Mouse (Mus musculus) olfactory bulb, adult 2 months (tissue): ENCODE data around the gene Rgs6. TPM values are rescaled to one million over a fixed set of nuclear protein-coding genes. Genes with fewer than 3 reads are reported as not detected.

Experiments
- H3K27ac ChIP-seq: fragments of 200-500 bp; 2 replicates; pipeline ENCODE4 v1.5.1; 2012; ENCODE audit warnings: low read depth, low read length; ENCODE audit not compliant: insufficient read depth
- H3K4me1 ChIP-seq: fragments of 200-500 bp; 2 replicates; pipeline ENCODE4 v1.6.1; 2012; ENCODE audit warnings: low read length; ENCODE audit not compliant: control insufficient read depth, insufficient read depth
- H3K4me3 ChIP-seq: fragments of 200-500 bp; 2 replicates; pipeline ENCODE4 v1.5.1; 2012; ENCODE audit warnings: mild to moderate bottlenecking, low read depth, low read length, moderate library complexity; ENCODE audit not compliant: insufficient read depth
- CTCF ChIP-seq: fragments of 200-500 bp; IDR thresholded peaks from 2 replicates; pipeline ENCODE4 v1.5.1; 2012; ENCODE audit warnings: low read depth, mild to moderate bottlenecking, low read length, moderate library complexity; ENCODE audit not compliant: insufficient read depth
- POLR2A ChIP-seq: fragments of 200-500 bp; IDR thresholded peaks from 2 replicates; pipeline ENCODE4 v1.6.1; 2012; ENCODE audit warnings: mild to moderate bottlenecking, low read depth, low read length, moderate library complexity; ENCODE audit not compliant: insufficient read depth
- WGBS: fragments of 180-500 bp; shearing (Covaris S2); methylation state at CpG from one replicate; pipeline ENCODE4 v1.1.7; 2018; 5-methylcytosine and 5-hydroxymethylcytosine counted together
- polyA plus RNA-seq: library from polyadenylated mRNA; stranded (reverse); fragments of >200 nt; gene quantifications from 2 replicates; pipeline ENCODE4 v1.2.4, GENCODE M21; 2012; ENCODE audit warnings: low replicate concordance; ENCODE audit not compliant: missing spikeins, insufficient read depth, insufficient read length

Rgs6 gene
- polyA plus RNA-seq, 1 experiment = not detected

- Histone ChIP-seq H3K4me1 (peaks cover 12% of the 10 kb centered on the region), H3K27ac (no peak overlapping the region), H3K4me3 (no peak overlapping the region)
- TF ChIP-seq CTCF (no peak), POLR2A (no peak)
- 90% methylated on average over 6 of the region's 6 CpGs for WGBS
Measured at GRCm38 (mm10) chr12:83180561-83180960, 592.5 kb downstream of the Rgs6 start.

DNA sequence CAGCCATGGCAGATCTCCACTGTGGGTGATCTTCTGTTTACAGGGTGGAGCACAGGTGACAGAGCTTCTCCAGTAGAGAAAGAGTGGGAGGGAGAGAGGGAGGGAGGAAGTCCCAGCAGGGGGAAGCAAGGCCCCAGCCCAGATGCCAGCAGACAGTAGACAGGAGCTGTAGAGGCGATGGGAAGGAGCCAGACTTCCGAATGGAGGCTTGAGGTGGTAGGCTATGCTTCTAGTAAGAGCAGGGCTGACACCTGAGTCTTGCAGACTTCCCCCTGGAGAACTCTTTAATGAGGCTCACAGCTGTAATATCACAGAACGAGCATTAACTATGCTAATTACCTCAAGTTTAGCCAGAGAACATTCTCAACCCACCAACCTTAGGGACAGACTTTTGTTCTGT is 613.6 kb downstream of the Rgs6 start:
- TF ChIP-seq POLR2A (no peak), CTCF (no peak)
- WGBS = 40% methylated on average over 3 of the region's 3 CpGs
- H3K27ac ChIP-seq = no peak overlapping the region
- H3K4me1 ChIP-seq = peaks cover 13% of the 10 kb centered on the region
- no peak overlapping the region for H3K4me3 ChIP-seq

- WGBS = 74% methylated on average over 5 of the region's 5 CpGs
- TF ChIP-seq CTCF (no peak), POLR2A (no peak)
- Histone ChIP-seq H3K4me1 (peaks cover 25% of the 10 kb centered on the region), H3K4me3 (no peak overlapping the region), H3K27ac (no peak overlapping the region)
Measured at GRCm38 (mm10) chr12:83204361-83204760, 616.3 kb downstream of the Rgs6 start.

DNA sequence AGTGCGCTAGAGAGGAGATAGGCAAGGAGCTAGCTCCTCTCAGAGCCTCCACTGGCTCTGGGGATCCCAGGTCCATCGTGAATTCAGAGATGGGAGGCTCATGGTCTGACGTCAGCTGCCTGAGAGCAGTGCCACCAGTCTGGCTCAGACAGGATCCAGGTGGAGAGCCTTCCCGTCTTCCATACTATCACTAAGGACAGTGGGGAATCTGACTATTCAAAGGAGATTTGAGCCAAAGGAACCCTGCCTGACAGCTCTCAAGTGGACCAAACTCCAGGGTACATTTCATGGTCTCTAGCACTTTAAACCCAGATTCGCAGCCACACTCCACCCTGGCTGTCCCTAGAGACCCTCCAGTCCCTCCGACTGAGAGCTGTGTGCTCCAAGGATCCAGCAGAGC is 618.8 kb downstream of the Rgs6 start:
- 84% methylated on average over 6 of the region's 6 CpGs for WGBS
- Histone ChIP-seq H3K27ac (no peak overlapping the region), H3K4me3 (no peak overlapping the region), H3K4me1 (peaks cover 25% of the 10 kb centered on the region)
- no peak for TF ChIP-seq CTCF
- no peak for TF ChIP-seq POLR2A

DNA sequence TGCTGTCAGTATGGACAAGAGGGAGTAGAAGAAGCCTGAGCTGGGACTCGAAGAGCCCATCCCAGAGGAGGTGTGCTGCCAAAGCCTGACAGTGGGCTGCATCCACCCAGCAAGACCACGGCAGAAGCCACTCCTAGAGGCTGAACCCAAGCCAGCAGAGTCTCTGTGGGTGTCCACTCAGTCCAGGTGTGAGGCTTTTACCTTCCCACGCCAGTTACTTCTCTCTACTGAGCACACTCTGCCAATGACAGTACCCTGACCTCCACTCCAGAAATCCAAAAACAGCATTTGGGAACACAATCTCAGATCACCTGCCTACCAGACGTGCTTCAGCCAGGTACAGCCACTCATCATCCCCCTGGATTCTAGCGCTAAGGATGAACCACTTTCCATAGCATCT is 619.4 kb downstream of the Rgs6 start:
- TF ChIP-seq CTCF = no peak
- no peak for TF ChIP-seq POLR2A
- H3K4me1 ChIP-seq = peaks cover 25% of the 10 kb centered on the region
- WGBS = 81% methylated on average over 5 of the region's 5 CpGs

GRCm38 (mm10) chr12:83208011-83208410 is 619.9 kb downstream of the Rgs6 start:
- Histone ChIP-seq H3K4me1 (peaks cover 25% of the 10 kb centered on the region), H3K4me3 (no peak overlapping the region), H3K27ac (no peak overlapping the region)
- no peak for TF ChIP-seq CTCF
- no peak for TF ChIP-seq POLR2A
- 65% methylated on average over 8 of the region's 8 CpGs for WGBS

More for the DNA sequence above, 619.4 kb downstream of the Rgs6 start:
- H3K27ac ChIP-seq = no peak overlapping the region
- H3K4me3 ChIP-seq = no peak overlapping the region

DNA sequence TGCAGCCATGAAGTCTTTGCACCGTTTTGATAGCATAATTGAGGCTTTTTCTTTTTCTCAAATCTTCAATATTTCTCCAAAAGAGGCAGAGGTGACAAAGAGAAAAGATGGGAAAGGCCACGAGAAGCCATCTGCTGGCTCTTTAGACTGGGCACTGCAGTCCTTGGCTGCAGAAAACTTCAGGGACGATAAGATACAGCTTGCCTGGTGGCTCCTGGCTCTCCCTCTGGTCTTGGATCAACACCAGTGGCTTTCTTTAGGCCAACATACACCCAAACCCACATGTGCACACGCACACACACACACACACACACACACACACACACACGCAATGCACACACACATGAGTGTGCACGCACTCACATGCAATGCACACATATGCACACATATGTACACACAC is 620.7 kb downstream of the Rgs6 start:
- Histone ChIP-seq H3K4me3 (no peak overlapping the region), H3K4me1 (peaks cover 22% of the 10 kb centered on the region), H3K27ac (no peak overlapping the region)
- TF ChIP-seq CTCF (no peak), POLR2A (no peak)
- WGBS = 58% methylated on average over 6 of the region's 6 CpGs

DNA sequence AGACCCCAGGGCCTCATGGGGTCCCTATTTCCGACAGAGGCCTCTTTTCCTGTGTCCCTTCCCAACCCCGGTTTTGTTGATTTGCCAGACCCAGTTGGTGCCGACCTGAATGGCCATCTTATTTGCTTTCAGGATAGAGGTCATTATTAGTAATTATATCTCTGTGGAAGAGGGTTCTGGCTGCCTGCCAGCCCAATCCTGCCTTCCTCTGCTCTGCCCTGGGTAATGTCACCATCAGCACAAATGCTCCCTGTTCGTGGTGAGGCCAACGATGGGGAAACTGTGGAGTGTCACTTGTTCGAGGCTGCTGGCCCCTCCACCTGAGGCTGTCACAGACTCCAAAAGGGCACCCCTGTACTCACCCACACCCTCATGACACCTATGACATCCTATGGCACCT is 621.4 kb downstream of the Rgs6 start:
- Histone ChIP-seq H3K4me1 (peaks cover 26% of the 10 kb centered on the region), H3K27ac (no peak overlapping the region), H3K4me3 (no peak overlapping the region)
- WGBS = 39% methylated on average over 6 of the region's 6 CpGs
- no peak for TF ChIP-seq POLR2A
- TF ChIP-seq CTCF = no peak

GRCm38 (mm10) chr12:83210294-83210693 is 622.2 kb downstream of the Rgs6 start:
- H3K4me1 ChIP-seq = peaks cover 26% of the 10 kb centered on the region
- no peak overlapping the region for H3K4me3 ChIP-seq
- H3K27ac ChIP-seq = no peak overlapping the region
- TF ChIP-seq POLR2A (no peak), CTCF (no peak)
- 86% methylated on average over 5 of the region's 5 CpGs for WGBS

DNA sequence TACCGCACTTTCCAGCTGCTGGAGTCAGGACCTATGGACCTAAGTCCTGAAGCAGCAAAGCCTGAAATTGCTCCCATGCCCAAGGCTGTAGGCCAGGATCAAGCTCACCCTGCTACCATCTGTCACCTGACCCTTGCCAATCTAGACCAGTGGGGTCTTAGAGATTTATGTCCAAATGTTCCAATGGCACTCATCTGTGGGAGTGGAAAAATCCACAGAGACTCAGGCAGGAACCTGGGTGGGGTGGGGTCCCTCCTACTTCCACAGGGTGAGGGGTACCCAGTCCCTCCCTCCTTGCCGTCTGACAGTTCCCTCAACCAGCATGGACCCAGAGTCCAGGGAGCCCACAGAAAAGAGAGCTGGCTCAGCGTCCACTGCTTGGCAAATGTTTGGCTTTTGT is 622.6 kb downstream of the Rgs6 start:
- TF ChIP-seq CTCF (no peak), POLR2A (no peak)
- 90% methylated on average over 3 of the region's 3 CpGs for WGBS
- H3K4me1 ChIP-seq = peaks cover 26% of the 10 kb centered on the region
- H3K27ac ChIP-seq = no peak overlapping the region
- no peak overlapping the region for H3K4me3 ChIP-seq
